Mouse (Mus musculus) cerebellum, postnatal 14 days (tissue): ENCODE measurements around the gene Plxdc1.

Experiments
- DNase-seq, 2 experiments: peaks; one replicate each; pipeline ENCODE4 v3.0.0; 2021; ENCODE audit warnings: mixed read lengths in 2 of 2

Plxdc1 gene

GRCm38 (mm10) chr11:97907935-97908334, 78.3 kb downstream of the Plxdc1 start:
- DNase-seq, result peak in 1 of 2 experiments; percentile 14

- no peak for DNase-seq
These were observed 79.3 kb downstream of the Plxdc1 start for GRCm38 (mm10) chr11:97906905-97907304.

DNA sequence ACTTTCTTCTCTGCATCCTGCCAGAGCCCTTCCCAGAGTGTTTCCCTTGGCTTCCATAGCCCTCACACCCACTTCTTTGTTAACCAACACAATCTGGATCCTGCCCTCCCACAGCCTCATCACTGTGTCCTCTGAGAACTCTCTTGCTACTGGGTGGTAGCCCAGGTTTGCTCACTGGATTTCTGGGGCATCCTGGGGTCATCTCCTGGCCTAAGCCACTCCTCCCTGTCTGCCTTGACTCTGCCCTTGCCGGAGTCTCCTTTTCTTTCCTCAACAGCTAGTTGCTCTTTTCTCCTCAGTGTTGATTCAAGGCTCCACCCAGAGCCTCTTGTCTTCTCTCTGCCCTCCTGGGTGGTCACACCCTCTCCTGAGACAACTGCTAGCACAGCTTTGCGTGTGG, 80.3 kb downstream of the Plxdc1 start:
- no peak for DNase-seq

DNA sequence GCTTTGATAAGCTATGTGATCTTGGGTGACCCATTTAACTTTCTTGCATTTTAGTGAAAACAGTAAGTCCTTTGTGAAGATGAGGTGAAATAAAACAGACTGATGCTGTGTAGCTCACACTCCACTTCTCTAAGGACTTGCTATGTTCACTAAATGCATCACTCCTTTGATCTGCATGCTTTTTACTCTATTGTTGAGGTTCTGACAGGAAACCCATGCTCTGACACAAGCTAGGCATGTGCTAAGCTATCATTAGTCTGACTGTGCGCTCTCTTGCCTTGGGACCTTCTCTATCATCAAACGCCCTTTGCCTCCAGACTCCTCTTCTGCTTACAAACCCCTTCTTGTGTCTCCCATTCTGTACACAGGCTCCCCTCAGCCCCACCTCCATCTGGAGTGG, 80.7 kb downstream of the Plxdc1 start:
- DNase-seq, result no peak

DNA sequence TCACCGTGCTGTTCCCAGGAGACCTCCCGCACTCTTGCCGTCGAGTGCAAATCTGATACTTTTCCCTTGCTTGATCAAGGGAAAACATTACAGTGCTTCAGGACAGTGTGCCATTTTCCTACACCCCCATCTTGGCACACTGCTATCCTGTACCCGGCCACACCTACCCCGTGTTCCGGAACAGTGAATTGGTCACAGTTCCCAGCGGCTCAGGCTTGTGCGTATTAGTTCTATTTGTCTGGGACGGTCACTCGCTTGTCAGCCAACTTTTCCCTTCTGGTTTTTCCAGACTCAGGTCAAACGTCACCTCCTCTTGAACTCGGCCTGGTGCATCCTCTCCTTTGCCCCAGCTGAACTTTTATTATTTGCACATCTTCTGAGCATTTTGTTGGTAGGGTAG, 81.4 kb downstream of the Plxdc1 start:
- DNase-seq, result no peak

- DNase-seq, result no peak
These were observed 84.4 kb downstream of the Plxdc1 start for GRCm38 (mm10) chr11:97901806-97902205.

DNA sequence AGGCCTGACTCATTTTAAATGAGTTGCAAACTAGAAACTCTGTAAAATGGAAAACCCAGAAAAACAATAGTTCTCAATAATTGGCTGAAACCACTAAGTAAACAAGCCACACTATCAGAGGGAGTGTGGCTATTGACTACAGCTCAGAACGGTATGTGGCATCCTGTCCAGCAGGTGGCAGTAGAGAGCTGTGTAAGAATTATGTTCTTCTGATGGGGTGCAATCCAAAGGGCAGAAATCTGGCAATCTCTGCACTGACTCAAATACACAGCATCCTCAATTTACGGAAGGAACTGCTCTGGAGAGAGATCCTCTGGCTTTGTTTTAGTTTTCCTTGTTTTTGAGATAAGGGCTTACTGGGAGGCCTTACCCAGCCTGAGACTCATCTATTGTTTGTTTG, 86.4 kb downstream of the Plxdc1 start:
- DNase-seq, result peak; percentile 95 to 96

DNA sequence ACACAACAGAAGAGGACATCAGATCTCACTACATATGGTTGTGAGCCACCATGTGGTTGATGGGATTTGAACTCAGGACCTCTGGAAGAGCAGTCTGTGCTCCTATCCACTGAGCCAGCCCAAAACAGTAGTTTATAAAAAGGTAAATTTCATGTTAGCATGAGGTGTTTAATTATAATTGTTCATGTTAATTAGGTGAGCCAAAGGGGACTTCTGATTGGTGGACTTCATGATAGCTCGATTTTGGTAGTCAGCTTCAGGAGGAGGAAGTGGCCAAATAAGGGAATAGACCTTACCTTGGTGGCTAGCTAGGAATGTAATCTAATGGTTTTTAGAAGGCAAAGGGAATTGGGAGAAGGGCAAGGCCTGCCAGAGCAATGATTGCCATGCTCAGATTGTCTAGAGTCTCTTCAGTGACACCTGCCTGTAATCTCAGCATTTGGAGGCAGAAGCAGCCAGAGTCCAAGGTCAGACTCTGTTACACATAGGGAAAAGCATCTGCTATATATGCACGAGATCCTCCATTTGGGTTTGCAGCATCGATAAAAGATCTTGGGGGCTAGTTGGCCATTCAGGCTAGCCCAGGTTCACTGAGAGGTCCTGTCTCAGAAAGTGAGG, 88.6 kb downstream of the Plxdc1 start:
- no peak for DNase-seq

- DNase-seq, result no peak
These were observed 89.6 kb downstream of the Plxdc1 start for GRCm38 (mm10) chr11:97896655-97897054.

GRCm38 (mm10) chr11:97891821-97892220, 94.4 kb downstream of the Plxdc1 start:
- no peak for DNase-seq

GRCm38 (mm10) chr11:97885296-97885915, 100.8 kb downstream of the Plxdc1 start:
- no peak for DNase-seq

GRCm38 (mm10) chr11:97884601-97885185, 101.6 kb downstream of the Plxdc1 start:
- peak in 1 of 2 experiments; percentile 12 for DNase-seq

- peak; percentile 97 to 98 for DNase-seq
These were observed 102.2 kb downstream of the Plxdc1 start, which contains the start of gene Fbxo47 for GRCm38 (mm10) chr11:97883918-97884600. TSS of gene Fbxo47 (minus strand) at chr11:97884154.

DNA sequence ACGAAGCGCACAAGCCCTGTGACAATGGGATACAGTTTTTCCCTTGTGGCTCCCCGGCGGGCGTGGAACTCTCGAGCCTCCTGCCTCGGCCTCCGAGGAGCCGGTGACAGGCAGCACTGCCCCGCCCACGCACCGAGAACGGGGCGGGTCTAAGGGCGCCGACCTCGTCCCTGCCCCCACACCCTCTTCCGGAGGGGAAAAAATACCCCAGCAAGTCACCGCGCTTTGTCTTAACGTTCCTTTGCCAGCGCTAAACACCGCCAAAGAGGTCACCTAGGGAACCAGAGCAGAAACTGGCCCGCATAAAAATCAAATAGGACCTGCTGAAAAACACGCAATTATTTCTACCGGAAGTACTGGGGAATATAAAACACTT, 102.7 kb downstream of the Plxdc1 start:
- DNase-seq, result peak; percentile 65 to 70

GRCm38 (mm10) chr11:97880362-97880761, 105.9 kb downstream of the Plxdc1 start:
- DNase-seq, result no peak

DNA sequence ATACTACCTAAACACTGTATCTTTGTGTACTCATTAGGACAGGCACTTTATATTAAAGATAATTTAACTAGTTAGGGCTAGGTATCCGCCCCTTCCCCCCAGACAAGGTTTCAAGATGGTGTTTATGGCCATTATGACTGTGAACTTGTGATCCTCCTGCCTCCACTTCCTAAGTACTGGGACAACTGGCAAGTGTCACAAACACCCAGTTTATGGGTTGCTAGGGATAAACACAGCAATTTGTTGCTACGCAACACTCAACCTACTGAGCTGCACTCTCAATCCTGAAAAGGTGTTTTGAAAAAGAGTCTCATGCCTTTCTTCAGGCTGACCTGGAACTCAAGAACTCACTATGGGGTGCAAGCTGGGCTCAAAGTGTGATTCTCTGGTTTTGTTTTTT, 108.9 kb downstream of the Plxdc1 start:
- no peak for DNase-seq

GRCm38 (mm10) chr11:97874396-97874795, 111.8 kb downstream of the Plxdc1 start:
- no peak for DNase-seq
